Mouse (Mus musculus): ENCODE results near the gene Fbxo21. TPM values are rescaled to one million over a fixed set of nuclear protein-coding genes. Genes with fewer than 3 reads are reported as not detected.

Gene Fbxo21
- polyA plus RNA-seq, 1 experiment from 2014 or later, result 82.9 TPM

DNA sequence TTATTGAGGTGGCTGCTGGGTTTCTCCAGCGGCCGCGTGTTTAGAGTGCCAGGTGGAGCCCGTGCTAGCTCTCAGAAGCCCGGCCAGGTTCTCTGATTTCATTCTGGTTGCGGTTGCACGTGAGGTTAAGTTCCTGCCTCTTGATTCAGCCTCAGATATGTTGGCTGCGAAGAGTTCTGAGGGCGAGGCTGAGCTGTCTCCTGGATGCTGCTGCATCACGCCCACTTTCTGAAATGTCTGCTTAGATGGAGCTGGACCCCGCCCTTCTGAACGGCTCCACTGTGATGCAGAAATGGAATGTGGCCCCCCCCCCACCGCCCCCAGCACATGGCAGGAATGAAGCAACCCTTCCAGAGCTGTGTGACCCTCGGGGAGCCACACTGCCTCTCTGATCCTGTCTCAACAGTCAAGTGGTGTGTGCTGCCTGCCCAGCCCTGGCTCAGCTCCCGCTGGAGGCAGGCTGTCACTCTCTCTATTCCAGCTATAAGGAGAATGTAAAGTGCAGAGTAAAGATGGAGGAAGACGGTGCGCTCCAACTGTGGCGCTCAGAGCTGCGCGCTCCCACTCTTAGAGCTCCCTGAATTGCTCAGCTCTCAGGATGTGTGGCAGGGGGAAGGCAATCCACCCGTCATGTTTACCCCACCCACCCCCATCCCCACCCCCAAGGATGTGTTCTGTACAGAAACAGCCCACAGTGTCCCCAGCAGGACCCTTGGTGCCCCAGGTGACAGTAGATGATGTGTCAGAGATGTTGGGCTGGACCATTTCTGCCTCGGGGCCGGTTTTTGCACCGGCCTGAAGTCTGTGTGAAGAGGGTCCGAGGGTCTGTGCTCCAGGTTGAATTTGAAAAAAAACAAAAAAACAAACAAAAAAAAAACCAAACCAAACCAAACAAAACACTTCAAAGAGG is 60.6 kb downstream of the Fbxo21 start:
- H3K4me3 ChIP-seq (ENCODE audit: low read length), result no peak overlapping the region
- peak; percentile 30; the same call in 1 of the 2 replicates for ATAC-seq (ENCODE audit: low FRiP score, low TSS enrichment)
- 39% methylated on average over 25 of the region's 25 CpGs for WGBS
- H3K9me3 ChIP-seq (ENCODE audit: control insufficient read depth, low read length), result peaks cover 3% of the 10 kb centered on the region; the same call in 1 of the 2 replicates
- peak overlapping the region; percentile 8; the same call in 1 of the 2 replicates for H3K4me2 ChIP-seq (replicated peaks; ENCODE audit: low read depth, low read length)
- H3K4me1 ChIP-seq (ENCODE audit: control insufficient read depth, insufficient read depth, low read length), result 0 out of 2 replicates have a peak, but pooled peaks cover 5% of the 10 kb centered on the region
- H3K27me3 ChIP-seq (ENCODE audit: control insufficient read depth, insufficient read depth, low read length), result no peaks in the 10 kb centered on the region
- no peak overlapping the region for H3K9ac ChIP-seq (ENCODE audit: low read depth, low read length)
- H3K27ac ChIP-seq (ENCODE audit: low read depth, low read length), result no peak overlapping the region
- H3K36me3 ChIP-seq (ENCODE audit: control insufficient read depth, insufficient read depth, low read length), result no peaks in the 10 kb centered on the region

DNA sequence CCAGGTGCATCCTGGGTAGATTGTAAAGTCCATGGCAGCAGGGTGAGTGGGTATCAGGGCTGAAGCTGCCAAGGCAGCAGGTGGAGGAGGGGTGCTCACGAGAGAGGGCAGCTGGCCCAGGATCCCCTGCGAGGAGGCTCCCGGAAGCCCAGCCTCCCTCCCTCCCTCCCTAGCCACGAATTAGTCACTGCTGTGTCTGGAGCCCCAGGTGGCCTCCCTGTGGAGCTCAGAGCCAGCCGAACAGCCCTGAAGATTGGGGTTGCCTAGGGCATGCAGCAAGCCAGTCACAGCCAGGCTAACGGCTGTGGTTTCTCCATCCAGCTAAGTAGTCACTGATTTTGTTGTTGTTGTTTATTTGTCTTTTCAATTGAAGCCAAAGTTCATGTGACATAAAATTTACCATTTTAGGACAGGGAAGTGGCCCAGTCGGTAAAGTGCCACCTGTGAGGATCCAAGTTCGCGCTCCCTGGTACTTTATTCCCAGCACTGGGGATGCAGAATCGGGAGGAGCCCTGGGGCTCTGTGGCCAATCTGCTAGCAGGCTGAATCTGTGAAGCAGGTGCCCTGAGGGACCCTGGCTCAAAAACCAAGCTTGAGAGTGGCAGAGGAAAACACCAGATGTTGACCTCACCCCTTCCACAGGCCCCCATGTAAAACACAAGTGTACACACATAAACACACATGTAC is 61.4 kb downstream of the Fbxo21 start:
- peak; percentile 61 for ATAC-seq (ENCODE audit: low FRiP score, low TSS enrichment)
- Histone ChIP-seq H3K27ac (ENCODE audit: low read depth, low read length) (no peak overlapping the region), H3K4me1 (ENCODE audit: control insufficient read depth, insufficient read depth, low read length) (0 out of 2 replicates have a peak, but pooled peaks cover 5% of the 10 kb centered on the region), H3K27me3 (ENCODE audit: control insufficient read depth, insufficient read depth, low read length) (no peaks in the 10 kb centered on the region), H3K9ac (ENCODE audit: low read depth, low read length) (no peak overlapping the region), H3K36me3 (ENCODE audit: control insufficient read depth, insufficient read depth, low read length) (no peaks in the 10 kb centered on the region), H3K4me3 (ENCODE audit: low read length) (no peak overlapping the region), H3K4me2 (replicated peaks; ENCODE audit: low read depth, low read length) (0 out of 2 replicates have a peak overlapping the region, but pooled peaks have one; percentile 2), H3K9me3 (ENCODE audit: control insufficient read depth, low read length) (peaks cover 3% of the 10 kb centered on the region; the same call in 1 of the 2 replicates)
- 8% methylated on average over 10 of the region's 10 CpGs for WGBS

DNA sequence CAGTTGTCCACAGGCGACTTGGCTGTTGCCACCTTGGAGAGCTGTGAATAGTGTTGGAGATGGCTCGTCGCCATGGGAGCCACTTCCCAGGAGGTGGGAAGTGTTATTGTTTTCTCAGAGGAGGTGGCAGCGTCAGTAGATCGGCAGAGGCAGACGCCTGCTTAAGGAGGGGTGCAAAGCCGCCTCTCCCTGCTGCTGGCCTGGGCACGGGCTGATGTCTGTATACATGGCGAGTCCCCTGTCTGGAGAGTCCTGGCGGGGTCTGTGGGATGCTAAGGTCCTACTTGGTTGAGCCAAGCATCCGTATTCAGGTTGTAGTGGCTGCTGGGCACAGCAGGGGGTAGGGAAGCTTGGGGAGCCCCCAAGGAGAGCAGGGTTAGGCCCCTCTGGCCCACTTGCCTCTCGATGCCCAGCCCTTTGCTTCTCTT is 62.7 kb downstream of the Fbxo21 start:
- Histone ChIP-seq H3K27ac (ENCODE audit: low read depth, low read length) (no peak overlapping the region), H3K27me3 (ENCODE audit: control insufficient read depth, insufficient read depth, low read length) (no peaks in the 10 kb centered on the region), H3K4me3 (ENCODE audit: low read length) (no peak overlapping the region), H3K9me3 (ENCODE audit: control insufficient read depth, low read length) (peaks cover 3% of the 10 kb centered on the region; the same call in 1 of the 2 replicates), H3K4me1 (ENCODE audit: control insufficient read depth, insufficient read depth, low read length) (0 out of 2 replicates have a peak, but pooled peaks cover 5% of the 10 kb centered on the region), H3K4me2 (replicated peaks; ENCODE audit: low read depth, low read length) (no peak overlapping the region), H3K9ac (ENCODE audit: low read depth, low read length) (no peak overlapping the region), H3K36me3 (ENCODE audit: control insufficient read depth, insufficient read depth, low read length) (no peaks in the 10 kb centered on the region)
- no peak for ATAC-seq (ENCODE audit: low FRiP score, low TSS enrichment)
- 39% methylated on average over 12 of the region's 12 CpGs for WGBS

DNA sequence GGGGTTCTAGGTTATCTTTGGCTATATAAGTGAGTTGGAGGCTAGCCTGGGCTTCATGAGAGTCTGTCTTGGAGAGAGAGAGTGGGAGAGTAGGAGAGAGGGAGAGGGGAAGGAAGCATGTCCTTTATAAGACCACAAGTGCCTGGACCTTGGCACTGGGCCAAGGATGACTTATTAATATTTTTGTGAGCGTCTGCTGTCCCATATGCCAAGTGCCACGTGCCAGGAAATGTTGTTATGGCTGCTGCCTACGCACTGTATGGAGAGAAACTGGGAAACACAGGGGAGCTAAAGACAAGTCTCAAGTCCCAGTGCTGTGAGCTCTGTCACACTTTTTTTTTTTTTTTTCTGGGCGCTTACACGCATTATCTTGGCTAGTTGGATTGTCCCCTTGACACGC is 66.1 kb downstream of the Fbxo21 start:
- Histone ChIP-seq H3K4me1 (ENCODE audit: control insufficient read depth, insufficient read depth, low read length) (0 out of 2 replicates have a peak, but pooled peaks cover 4% of the 10 kb centered on the region), H3K27me3 (ENCODE audit: control insufficient read depth, insufficient read depth, low read length) (no peaks in the 10 kb centered on the region), H3K9ac (ENCODE audit: low read depth, low read length) (no peak overlapping the region), H3K4me3 (ENCODE audit: low read length) (no peak overlapping the region), H3K36me3 (ENCODE audit: control insufficient read depth, insufficient read depth, low read length) (no peaks in the 10 kb centered on the region), H3K9me3 (ENCODE audit: control insufficient read depth, low read length) (no peaks in the 10 kb centered on the region), H3K27ac (ENCODE audit: low read depth, low read length) (no peak overlapping the region), H3K4me2 (replicated peaks; ENCODE audit: low read depth, low read length) (no peak overlapping the region)
- no peak for ATAC-seq (ENCODE audit: low FRiP score, low TSS enrichment)
- WGBS, result 90% methylated on average over 6 of the region's 6 CpGs

DNA sequence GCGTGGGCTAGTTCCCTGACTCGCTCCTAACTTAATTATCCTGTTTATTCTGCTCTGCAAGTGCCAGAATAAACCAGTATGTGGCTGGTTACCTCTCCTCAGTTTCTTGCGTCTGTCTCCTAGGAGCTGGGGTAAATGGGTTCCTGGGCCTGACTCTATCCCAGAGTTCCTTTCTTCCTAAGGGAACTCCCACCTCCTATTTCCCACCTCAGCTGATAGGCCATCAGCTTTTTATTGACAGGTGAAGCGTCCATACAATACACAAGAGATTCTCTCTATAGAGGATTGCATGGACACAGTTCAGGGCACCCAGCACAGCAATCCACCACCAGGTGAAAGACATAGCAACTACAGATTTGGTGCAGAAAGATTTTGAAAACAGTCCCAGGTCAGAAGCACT is 67.2 kb downstream of the Fbxo21 start:
- no peak for ATAC-seq (ENCODE audit: low FRiP score, low TSS enrichment)
- WGBS, result 89% methylated on average over 4 of the region's 4 CpGs
- H3K4me3 ChIP-seq (ENCODE audit: low read length), result no peak overlapping the region
- H3K4me2 ChIP-seq (replicated peaks; ENCODE audit: low read depth, low read length), result no peak overlapping the region
- H3K9me3 ChIP-seq (ENCODE audit: control insufficient read depth, low read length), result no peaks in the 10 kb centered on the region
- no peak overlapping the region for H3K27ac ChIP-seq (ENCODE audit: low read depth, low read length)
- H3K27me3 ChIP-seq (ENCODE audit: control insufficient read depth, insufficient read depth, low read length), result no peaks in the 10 kb centered on the region
- H3K36me3 ChIP-seq (ENCODE audit: control insufficient read depth, insufficient read depth, low read length), result no peaks in the 10 kb centered on the region
- no peaks in the 10 kb centered on the region for H3K4me1 ChIP-seq (ENCODE audit: control insufficient read depth, insufficient read depth, low read length)
- H3K9ac ChIP-seq (ENCODE audit: low read depth, low read length), result no peak overlapping the region

DNA sequence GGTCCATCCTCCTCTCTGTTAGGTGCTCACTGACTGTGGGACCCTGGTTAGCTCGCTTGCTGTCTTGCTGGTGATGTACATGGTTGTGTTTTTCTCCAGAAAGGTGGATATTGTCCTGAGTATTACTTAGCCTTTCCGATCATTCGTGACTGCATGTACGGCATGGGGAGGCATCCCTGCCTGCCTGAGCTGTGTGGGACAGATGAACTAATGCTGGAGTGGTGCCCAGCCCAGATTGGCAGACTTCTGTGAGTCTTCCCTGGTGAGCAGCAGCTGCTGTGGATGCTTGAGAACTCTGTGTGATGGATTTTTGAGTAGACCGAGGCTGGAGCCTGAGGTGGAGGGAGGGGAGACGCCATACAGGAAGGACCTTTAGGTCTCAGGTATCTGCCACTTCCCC is 68.4 kb downstream of the Fbxo21 start:
- 91% methylated on average over 6 of the region's 6 CpGs for WGBS

DNA sequence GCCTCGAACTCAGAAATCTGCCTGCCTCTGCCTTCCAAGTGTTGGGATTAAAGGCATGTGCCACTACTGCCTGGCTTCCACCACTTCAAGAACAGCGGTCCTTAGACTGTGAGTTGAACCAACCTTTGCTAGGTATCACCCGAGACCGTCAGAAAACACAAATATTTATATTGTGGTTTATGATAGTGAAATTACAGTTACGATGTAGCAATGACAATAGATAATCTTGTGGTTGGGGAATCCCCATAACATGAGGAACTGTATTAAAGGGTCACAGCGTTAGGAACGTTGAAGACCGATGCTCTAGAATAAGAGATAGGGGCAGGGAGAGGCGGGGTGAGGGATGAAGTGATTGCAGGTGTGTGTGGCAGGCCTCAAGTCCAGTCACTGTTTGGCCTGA is 68.9 kb downstream of the Fbxo21 start:
- Histone ChIP-seq H3K9ac (ENCODE audit: low read depth, low read length) (no peak overlapping the region), H3K4me2 (replicated peaks; ENCODE audit: low read depth, low read length) (no peak overlapping the region), H3K27ac (ENCODE audit: low read depth, low read length) (no peak overlapping the region), H3K4me1 (ENCODE audit: control insufficient read depth, insufficient read depth, low read length) (no peaks in the 10 kb centered on the region), H3K9me3 (ENCODE audit: control insufficient read depth, low read length) (no peaks in the 10 kb centered on the region), H3K27me3 (ENCODE audit: control insufficient read depth, insufficient read depth, low read length) (no peaks in the 10 kb centered on the region), H3K4me3 (ENCODE audit: low read length) (no peak overlapping the region), H3K36me3 (ENCODE audit: control insufficient read depth, insufficient read depth, low read length) (no peaks in the 10 kb centered on the region)
- 90% methylated on average over 9 of the region's 9 CpGs for WGBS
- no peak for ATAC-seq (ENCODE audit: low FRiP score, low TSS enrichment)

More for the DNA sequence above, 68.4 kb downstream of the Fbxo21 start:
- no peak overlapping the region for H3K4me2 ChIP-seq (replicated peaks; ENCODE audit: low read depth, low read length)
- H3K9me3 ChIP-seq (ENCODE audit: control insufficient read depth, low read length), result no peaks in the 10 kb centered on the region
- no peaks in the 10 kb centered on the region for H3K27me3 ChIP-seq (ENCODE audit: control insufficient read depth, insufficient read depth, low read length)
- H3K27ac ChIP-seq (ENCODE audit: low read depth, low read length), result no peak overlapping the region
- H3K4me1 ChIP-seq (ENCODE audit: control insufficient read depth, insufficient read depth, low read length), result no peaks in the 10 kb centered on the region
- H3K9ac ChIP-seq (ENCODE audit: low read depth, low read length), result no peak overlapping the region
- no peaks in the 10 kb centered on the region for H3K36me3 ChIP-seq (ENCODE audit: control insufficient read depth, insufficient read depth, low read length)
- ATAC-seq (ENCODE audit: low FRiP score, low TSS enrichment), result no peak
- H3K4me3 ChIP-seq (ENCODE audit: low read length), result no peak overlapping the region

DNA sequence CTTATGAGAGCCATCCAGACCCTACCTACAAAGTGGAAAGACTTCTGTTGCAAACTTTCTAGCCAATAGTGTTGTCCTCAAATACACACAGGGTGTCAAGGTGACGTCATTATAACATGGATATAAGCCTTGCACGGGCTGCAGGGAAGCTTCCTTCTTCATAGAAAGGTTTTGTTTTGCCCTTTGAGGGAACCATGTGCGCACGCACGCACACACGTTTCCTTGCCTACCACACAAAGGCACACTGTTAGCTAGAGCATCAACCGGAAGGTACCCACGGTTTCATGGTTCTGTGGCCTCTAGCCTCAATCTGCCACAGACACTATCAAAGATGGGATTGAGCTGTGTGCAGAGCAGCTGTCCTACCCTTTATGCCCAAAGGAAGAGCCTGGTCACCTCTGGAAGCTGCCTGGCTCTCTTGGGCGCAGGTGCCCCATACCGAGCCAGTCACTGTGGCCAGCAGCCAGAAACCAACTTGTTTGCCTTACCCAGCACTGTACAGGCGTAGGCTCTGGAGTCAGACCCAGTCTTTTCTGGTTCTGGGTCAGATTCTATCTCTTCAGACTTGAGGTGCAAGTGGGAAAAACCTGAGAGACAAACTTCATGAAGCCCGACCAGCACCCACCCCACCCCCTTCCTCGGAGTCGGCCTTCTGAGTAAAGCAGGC is 70.7 kb downstream of the Fbxo21 start:
- no peak for ATAC-seq (ENCODE audit: low FRiP score, low TSS enrichment)
- Histone ChIP-seq H3K4me3 (ENCODE audit: low read length) (no peak overlapping the region), H3K27me3 (ENCODE audit: control insufficient read depth, insufficient read depth, low read length) (no peaks in the 10 kb centered on the region), H3K27ac (ENCODE audit: low read depth, low read length) (no peak overlapping the region), H3K9ac (ENCODE audit: low read depth, low read length) (no peak overlapping the region), H3K9me3 (ENCODE audit: control insufficient read depth, low read length) (no peaks in the 10 kb centered on the region), H3K36me3 (ENCODE audit: control insufficient read depth, insufficient read depth, low read length) (no peaks in the 10 kb centered on the region), H3K4me2 (replicated peaks; ENCODE audit: low read depth, low read length) (no peak overlapping the region), H3K4me1 (ENCODE audit: control insufficient read depth, insufficient read depth, low read length) (no peaks in the 10 kb centered on the region)
- 88% methylated on average over 14 of the region's 14 CpGs for WGBS
